8 mouse cellular contexts compared by ENCODE assay signal in genomic region chr4:106225184-106225862, GRCm38 (mm10).
DNase-seq lines count a peak whose midpoint lies in the region; ATAC-seq and TF ChIP-seq lines count a peak whose summit lies in the region.

No protein-coding gene starts in this region.

- no peaks in the 10 kb centered on the region for H3K36me3 ChIP-seq in forebrain, embryonic 11.5 days (ENCODE audit: control insufficient read depth, insufficient read depth, low read length)
- H3K36me3 ChIP-seq in midbrain, embryonic 10.5 days, result no peaks in the 10 kb centered on the region
- no peaks in the 10 kb centered on the region for H3K36me3 ChIP-seq in small intestine, adult 2 months (ENCODE audit: control insufficient read depth, insufficient read depth, low read length)

- H3K4me3 ChIP-seq in forebrain, embryonic 11.5 days (ENCODE audit: low read depth, low read length), result no peak overlapping the region
- no peak overlapping the region for H3K4me3 ChIP-seq in midbrain, embryonic 10.5 days
- H3K4me3 ChIP-seq in small intestine, adult 2 months (ENCODE audit: low read depth, low read length), result no peak overlapping the region

- H3K9ac ChIP-seq in forebrain, embryonic 11.5 days (ENCODE audit: low read length), result no peak overlapping the region

- TF ChIP-seq POLR2A in small intestine, adult 2 months (IDR thresholded peaks at IDR 0.05; ENCODE audit: low read depth, low read length), result no peak

- H3K27ac ChIP-seq in forebrain, embryonic 11.5 days (ENCODE audit: low read depth, low read length), result no peak overlapping the region
- H3K27ac ChIP-seq in midbrain, embryonic 10.5 days (replicated peaks), result no peak overlapping the region
- no peak overlapping the region for H3K27ac ChIP-seq in small intestine, adult 2 months (ENCODE audit: insufficient read depth, low read depth, low read length)

- H3K4me1 ChIP-seq in forebrain, embryonic 11.5 days (replicated peaks; ENCODE audit: control insufficient read depth, insufficient read depth, low read length), result no peaks in the 10 kb centered on the region
- no peaks in the 10 kb centered on the region for H3K4me1 ChIP-seq in midbrain, embryonic 10.5 days
- no peaks in the 10 kb centered on the region for H3K4me1 ChIP-seq in small intestine, adult 2 months (ENCODE audit: control insufficient read depth, insufficient read depth, insufficient read length, low read length)

- ATAC-seq in forebrain, embryonic 11.5 days (replicated peaks; ENCODE audit: low FRiP score), result 0 out of 2 replicates have a peak, but pooled peaks have one; percentile 46
- ATAC-seq in hematopoietic stem cell, adult 5-6 weeks (replicated peaks in 1 of 2; ENCODE audit: insufficient read depth in 1 of 2, low FRiP score in 2 of 2, low TSS enrichment in 1 of 2, low read depth in 1 of 2, poor library complexity in 2 of 2, severe bottlenecking in 2 of 2), result peak; percentile 29 to 59; a peak in 2 of 4 replicates

- no peaks in the 10 kb centered on the region for H3K27me3 ChIP-seq in forebrain, embryonic 11.5 days (ENCODE audit: control insufficient read depth, insufficient read depth, low read length)
- H3K27me3 ChIP-seq in midbrain, embryonic 10.5 days (ENCODE audit: low read depth, poor library complexity, severe bottlenecking), result no peaks in the 10 kb centered on the region
- H3K27me3 ChIP-seq in small intestine, adult 2 months (ENCODE audit: control insufficient read depth, insufficient read depth, low read length), result no peaks in the 10 kb centered on the region

- intact Hi-C loops in left cerebral cortex, postnatal 25 days (cut with DNase I), result loop anchor here (1.0 to 5.0 kb wide), 3 partner anchors 1073 to 1313 kb away; partner anchors contain the start of gene Fyb2

- DNase-seq in cerebellum, postnatal 25 days, result peak; percentile 52 to 67
- no peak for DNase-seq in cerebellum, adult 9-11 months
- peak; percentile 72 for DNase-seq in ZHBTc4 (ENCODE audit: low read depth, low spot score)
- peak; percentile 77 for DNase-seq in forebrain, embryonic 11.5 days (ENCODE audit: low spot score)
- peak; percentile 59 for DNase-seq in left cerebral cortex, postnatal 25 days (ENCODE audit: low spot score in 2 of 2)
- peak; percentile 60 for DNase-seq in midbrain, embryonic 10.5 days (ENCODE audit: low spot score)

- WGBS in forebrain, embryonic 11.5 days, result 51% methylated on average over 12 of the region's 12 CpGs
- WGBS in midbrain, embryonic 10.5 days, result 59% methylated on average over 12 of the region's 12 CpGs
- WGBS in small intestine, adult 2 months, result 44% methylated on average over 12 of the region's 12 CpGs

- no peak overlapping the region for H3K4me2 ChIP-seq in forebrain, embryonic 11.5 days (ENCODE audit: low read depth, low read length, severe bottlenecking)

- peak; percentile 76; the same call in 1 of the 2 replicates for TF ChIP-seq CTCF in small intestine, adult 2 months (IDR thresholded peaks at IDR 0.05; ENCODE audit: extremely low read depth, insufficient read length, insufficient replicate concordance, low read depth, low read length)

- H3K9me3 ChIP-seq in forebrain, embryonic 11.5 days (ENCODE audit: control insufficient read depth, low read length), result no peaks in the 10 kb centered on the region
- H3K9me3 ChIP-seq in midbrain, embryonic 10.5 days (replicated peaks), result peaks cover 5% of the 10 kb centered on the region; the same call in 1 of the 2 replicates
